Mouse (Mus musculus): ENCODE measurements around the gene Coq10a. TPM values are rescaled to one million over a fixed set of nuclear protein-coding genes. Genes with fewer than 3 reads are reported as not detected.

Coq10a gene
- total RNA-seq, 2 experiments from 2014 or later, result 79.8 to 90.2 TPM

- peak; percentile 45 to 69 for DNase-seq (ENCODE audit: low spot score in 2 of 2)
Measured at GRCm38 (mm10) chr10:128389570-128389969, 20.8 kb upstream of the Coq10a start.

GRCm38 (mm10) chr10:128388941-128389340 is 20.1 kb upstream of the Coq10a start:
- no peak for DNase-seq (ENCODE audit: low spot score in 2 of 2)

GRCm38 (mm10) chr10:128385902-128386301 is 17.1 kb upstream of the Coq10a start:
- no peak for DNase-seq (ENCODE audit: low spot score in 2 of 2)

DNA sequence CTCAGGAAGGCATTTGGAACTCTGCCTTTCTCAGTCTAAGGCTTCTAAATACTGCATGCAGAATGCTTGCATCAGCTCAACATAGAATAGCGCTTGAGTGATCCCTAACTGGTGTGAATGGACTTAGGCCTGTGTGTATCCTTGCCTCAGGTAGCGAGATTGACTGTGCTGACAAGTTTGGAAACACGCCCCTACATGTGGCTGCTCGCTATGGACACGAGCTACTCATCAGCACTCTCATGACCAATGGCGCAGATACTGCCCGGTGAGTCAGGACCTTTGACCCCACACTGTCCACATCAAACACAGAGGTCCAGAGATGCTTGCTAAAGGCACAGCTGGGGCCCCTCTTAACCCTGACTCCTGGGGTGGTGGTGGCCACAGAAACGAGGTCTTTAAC is 13.7 kb upstream of the Coq10a start:
- no peak for DNase-seq (ENCODE audit: low spot score in 2 of 2)

DNA sequence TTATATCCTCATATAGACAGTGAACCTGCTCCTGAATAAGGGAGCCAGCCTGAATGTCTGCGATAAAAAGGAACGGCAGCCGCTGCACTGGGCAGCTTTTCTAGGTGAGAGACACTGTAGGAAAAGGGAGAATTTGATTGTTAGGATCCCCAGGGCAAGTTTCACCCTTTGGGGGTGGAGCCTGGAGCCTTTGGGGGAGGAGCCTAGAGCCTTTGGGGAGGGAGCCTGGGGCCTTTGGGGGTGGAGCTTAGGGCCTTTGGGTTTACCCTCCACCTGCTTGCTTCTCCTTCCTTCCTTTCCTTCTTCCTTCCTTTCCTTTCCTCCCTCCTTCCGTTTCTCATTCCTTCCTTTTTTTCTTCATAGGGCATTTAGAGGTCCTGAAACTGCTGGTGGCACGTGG is 11.8 kb upstream of the Coq10a start:
- no peak for DNase-seq (ENCODE audit: low spot score in 2 of 2)

DNA sequence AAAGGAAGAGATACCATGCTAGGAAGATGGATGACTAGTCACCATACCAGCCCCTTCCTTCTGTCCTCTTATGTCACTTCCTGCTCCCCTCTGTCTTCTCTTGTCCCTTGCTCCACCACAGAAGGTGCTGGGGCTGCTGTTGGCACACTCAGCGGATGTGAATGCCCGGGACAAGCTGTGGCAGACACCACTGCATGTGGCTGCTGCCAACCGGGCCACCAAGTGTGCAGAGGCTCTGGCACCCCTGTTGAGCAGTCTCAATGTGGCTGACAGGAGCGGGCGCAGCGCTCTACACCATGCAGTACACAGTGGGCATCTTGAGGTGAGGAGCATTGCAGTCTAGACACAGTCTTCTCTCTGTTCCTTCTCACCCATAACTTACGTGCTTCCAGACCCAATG is 10.5 kb upstream of the Coq10a start:
- no peak for DNase-seq (ENCODE audit: low spot score in 2 of 2)

GRCm38 (mm10) chr10:128378462-128378861 is 9.7 kb upstream of the Coq10a start:
- DNase-seq (ENCODE audit: low spot score in 2 of 2), result no peak

DNA sequence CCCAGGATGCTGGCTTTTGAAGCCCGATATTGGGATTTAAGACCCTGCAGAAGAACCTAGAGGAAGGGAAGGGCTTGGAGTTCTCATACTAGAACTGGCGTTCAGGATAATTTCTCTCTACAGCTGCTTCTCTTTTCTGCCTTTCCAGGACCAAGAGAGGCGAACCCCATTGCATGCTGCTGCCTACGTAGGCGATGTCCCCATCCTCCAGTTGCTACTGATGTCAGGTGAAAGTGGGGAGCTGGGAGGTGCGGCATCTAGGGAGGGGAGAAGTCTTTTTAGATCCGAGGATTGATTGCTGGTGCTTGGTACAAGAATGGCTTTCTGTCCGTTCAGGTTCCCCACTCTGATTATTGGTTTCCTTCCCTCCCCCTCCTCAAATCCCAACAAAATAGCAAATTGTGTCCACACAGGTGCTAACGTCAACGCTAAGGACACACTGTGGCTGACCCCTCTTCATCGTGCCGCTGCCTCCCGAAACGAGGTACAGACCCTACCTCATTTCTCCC is 9.2 kb upstream of the Coq10a start:
- peak in 1 of 2 experiments; percentile 18 for DNase-seq (ENCODE audit: low spot score in 2 of 2)

DNA sequence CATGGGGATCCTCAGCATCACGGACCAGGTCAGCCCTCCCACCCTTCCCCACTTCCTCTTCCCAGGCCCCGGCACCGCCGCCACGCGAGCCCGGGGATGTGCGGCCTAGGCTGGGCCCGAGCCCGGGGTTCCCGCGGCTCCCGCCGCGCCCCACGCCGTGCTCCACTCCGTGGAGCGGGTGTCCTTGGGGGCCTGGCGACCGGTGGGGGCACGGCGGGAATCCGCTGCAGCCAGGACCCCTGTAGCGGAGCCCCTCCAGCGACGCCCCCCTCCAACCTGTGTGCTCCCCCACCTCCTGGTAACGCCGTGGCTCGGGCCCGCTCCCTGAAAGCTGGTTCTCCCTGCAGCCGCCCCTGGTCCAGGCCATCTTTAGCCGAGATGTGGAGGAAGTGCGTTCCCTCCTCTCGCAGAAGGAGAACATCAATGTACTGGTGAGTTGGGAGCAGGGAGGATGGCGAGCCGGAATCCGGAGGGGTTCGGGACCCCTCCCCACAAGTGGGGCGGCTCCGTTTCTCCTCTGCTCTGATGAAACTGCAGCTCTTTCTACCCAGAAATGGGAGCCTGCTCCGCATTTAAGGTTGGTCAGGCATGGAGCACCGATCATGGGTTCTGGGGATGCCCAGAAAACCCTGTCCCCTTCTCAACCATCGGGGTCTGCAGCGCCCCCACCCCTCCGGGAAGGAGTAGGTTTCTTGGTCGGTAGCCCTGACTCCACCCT is 8.6 kb upstream of the Coq10a start:
- DNase-seq (ENCODE audit: low spot score in 2 of 2), result peak; percentile 46 to 51

DNA sequence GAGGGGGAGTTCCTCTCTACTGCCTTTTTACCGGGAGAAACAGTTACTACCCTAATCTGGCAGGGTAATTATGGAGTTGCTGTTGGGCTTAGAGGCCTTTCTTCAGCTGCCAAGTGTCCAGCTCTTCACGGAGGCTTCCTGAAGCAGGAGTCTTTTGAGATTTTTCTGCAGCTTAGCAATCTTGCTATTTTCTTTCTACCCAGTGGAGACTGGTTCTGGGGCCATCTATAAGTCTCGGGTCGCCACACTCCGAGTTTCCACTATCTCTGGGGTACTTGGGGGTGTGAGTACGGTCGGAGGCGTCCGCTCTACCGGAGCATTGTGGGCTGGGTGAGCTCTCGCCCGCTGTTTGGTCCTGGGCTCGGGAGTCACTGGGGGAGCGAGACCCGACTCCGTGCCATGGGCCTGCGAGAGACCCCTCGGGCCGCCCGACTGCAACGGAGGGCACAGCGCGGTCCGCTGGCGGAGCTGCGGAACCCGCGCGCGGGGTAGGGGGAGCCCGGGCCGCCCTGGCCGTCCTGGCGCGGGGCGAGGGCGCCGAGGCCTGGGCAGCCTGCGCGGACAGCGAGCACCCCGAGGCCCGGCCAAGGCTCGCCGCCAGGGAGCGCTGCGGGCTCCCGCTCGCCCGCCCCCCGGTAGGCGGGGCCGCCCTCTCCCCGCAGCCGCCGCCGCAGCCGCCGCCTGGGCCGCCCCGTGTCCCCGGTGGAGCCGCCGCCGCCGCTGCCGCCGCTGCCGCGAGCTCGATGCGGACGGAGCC is 7.8 kb upstream of the Coq10a start, which contains the start of gene Ankrd52:
Gene Ankrd52 (plus strand): TSS at position 661 of the 757 bp plus-strand sequence.
- DNase-seq (ENCODE audit: low spot score in 2 of 2), result peak; percentile 94 to 95

GRCm38 (mm10) chr10:128376099-128376454 is 7.3 kb upstream of the Coq10a start:
- no peak for DNase-seq (ENCODE audit: low spot score in 2 of 2)

DNA sequence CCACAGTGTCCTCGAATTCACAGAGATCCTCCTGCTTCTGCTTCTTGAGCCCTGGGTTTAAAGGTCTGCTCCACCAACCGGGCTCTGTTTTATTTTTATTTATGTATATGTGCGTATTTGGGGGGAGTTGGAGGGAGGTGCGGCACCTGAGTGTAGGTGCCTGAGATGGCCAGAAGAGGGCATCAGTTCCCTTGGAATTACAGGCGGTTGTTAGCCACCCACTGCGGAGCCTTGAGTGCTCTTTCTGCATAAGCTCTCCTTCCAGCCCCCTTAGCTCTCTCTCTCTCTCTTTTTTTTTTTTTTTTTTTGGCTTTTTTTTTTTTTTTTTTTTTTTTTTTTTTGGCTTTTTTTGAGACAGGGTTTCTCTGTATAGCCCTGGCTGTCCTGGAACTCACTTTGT is 5.6 kb upstream of the Coq10a start:
- no peak for DNase-seq (ENCODE audit: low spot score in 2 of 2)

- no peak for DNase-seq (ENCODE audit: low spot score in 2 of 2)
Measured at GRCm38 (mm10) chr10:128372989-128373748, 4.4 kb upstream of the Coq10a start.

DNA sequence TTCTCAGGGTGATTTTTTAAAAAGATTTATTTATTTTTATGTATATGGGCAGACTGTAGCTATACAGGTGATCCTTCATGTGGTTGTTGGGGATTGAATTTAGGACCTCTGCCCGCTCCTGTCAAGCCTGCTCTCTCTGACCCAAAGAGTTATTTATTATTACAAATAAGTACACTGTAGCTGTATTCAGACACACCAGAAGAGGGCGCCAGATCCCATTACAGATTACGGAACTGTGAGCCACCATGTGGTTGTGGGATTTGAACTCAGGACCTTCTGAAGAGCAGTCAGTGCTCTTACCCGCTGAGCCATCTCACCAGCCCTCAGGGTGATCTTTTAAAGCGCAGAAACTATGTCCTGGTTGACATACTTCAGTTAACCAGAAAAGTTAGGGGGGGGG is 3.3 kb upstream of the Coq10a start:
- no peak for DNase-seq (ENCODE audit: low spot score in 2 of 2)

DNA sequence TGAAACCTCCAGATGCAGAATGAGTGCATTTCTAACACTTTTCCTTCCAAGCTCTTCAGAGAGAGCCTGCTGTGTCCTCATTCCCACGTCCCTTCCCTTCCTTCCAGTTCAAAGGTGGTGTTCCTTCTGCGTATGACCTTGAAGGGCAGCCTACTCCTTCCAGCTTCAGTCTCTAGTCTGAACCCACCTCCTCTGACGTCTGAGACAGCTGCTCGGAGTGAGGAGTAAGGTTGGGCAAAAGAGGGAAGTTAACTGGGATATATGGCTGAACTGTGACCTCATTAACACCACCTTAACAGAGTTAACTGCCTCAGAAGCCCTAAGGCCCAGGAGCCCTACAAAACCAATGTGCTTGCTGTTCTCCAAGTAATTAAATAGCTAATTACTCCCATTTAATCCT is 1.8 kb upstream of the Coq10a start:
- DNase-seq (ENCODE audit: low spot score in 2 of 2), result no peak

GRCm38 (mm10) chr10:128370021-128370420 is 1.2 kb upstream of the Coq10a start:
- DNase-seq (ENCODE audit: low spot score in 2 of 2), result no peak

GRCm38 (mm10) chr10:128369599-128369998 is 802 bp upstream of the Coq10a start:
- DNase-seq (ENCODE audit: low spot score in 2 of 2), result no peak

DNA sequence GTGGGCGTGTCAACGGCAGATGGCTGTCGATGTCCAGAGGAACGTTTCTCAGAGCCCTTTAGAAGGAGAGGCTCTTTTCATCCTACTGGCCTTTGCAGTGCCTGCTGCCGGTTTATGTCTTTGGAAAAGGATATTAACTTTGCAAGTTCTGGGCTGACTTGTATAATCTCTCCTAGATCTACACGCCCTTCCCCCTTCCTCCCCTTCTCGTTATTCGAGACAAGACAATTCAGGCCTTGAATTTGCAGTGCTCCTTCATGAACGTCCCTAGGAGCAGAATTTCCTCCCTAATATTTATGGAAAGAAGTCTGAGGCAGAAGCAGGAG is 384 bp upstream of the Coq10a start:
- DNase-seq (ENCODE audit: low spot score in 2 of 2), result no peak

DNA sequence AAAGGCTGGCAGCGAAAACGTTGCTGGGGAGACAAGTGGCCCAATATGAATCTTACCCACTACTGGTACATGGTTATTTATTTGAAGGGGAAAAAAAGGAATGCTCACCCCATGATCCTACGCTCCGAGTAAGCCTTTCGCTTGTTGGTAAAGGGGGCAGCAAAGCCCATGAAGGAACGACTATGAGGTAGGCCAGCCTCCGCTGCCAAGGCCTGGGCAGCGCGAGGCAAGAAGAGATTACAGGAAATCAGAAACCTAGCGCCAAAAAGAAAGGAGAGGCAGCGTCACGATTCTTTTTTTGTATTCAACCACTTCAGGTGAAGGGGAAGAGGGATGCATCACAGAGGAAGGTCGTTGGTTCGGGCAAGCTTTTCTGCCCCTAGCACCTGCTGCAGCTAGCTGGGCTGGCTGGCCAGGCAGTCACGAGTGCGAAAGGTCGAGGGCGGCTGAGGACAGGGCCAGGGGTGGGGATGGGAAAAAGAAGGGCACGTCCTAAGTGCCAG is 847 bp downstream of the Coq10a start:
- no peak for DNase-seq (ENCODE audit: low spot score in 2 of 2)

GRCm38 (mm10) chr10:128362568-128362967 is 6.2 kb downstream of the Coq10a start:
- DNase-seq (ENCODE audit: low spot score in 2 of 2), result no peak

- no peak for DNase-seq (ENCODE audit: low spot score in 2 of 2)
Measured at GRCm38 (mm10) chr10:128361836-128362235, 7.0 kb downstream of the Coq10a start.

- DNase-seq (ENCODE audit: low spot score in 2 of 2), result no peak
Measured at GRCm38 (mm10) chr10:128359226-128359625, 9.6 kb downstream of the Coq10a start.

Data from adrenal gland, adult 18-20 months (tissue).